Mouse (Mus musculus): Measurements from ENCODE around the gene Chpt1.

Chpt1 gene

GRCm38 (mm10) chr10:88404220-88404619 lies 99.7 kb downstream of the Chpt1 start:
- no peak for DNase-seq (ENCODE audit: low spot score)

GRCm38 (mm10) chr10:88403021-88403420 lies 100.9 kb downstream of the Chpt1 start:
- no peak for DNase-seq (ENCODE audit: low spot score)

Measured in yolk sac, embryonic 10.5 days (tissue).